Mouse (Mus musculus) neural tube, embryonic 11.5 days (tissue): ENCODE measurements at regions not wholly inside any gene's neighbourhood (a gene's known extent, or its start where the extent isn't known, plus 50 kb on each side); places are given as distances from the start of the nearest gene placed in this dataset.
"Not testable (repeated sequence)": the region's sequence is repeated elsewhere in the genome, so short reads cannot be mapped to it uniquely, and the experiment has no call there.

Experiments
- ATAC-seq: fragments of 200-750 bp; cut with Nextera tagmentation; 2 replicates; pipeline ENCODE4 v1.8.0; 2017; ENCODE audit warnings: moderate number of reproducible peaks, mild to moderate bottlenecking, moderate TSS enrichment, moderate library complexity; ENCODE audit not compliant: insufficient read depth, low FRiP score, low TSS enrichment
- DNase-seq: peaks from one replicate; pipeline ENCODE4 v3.0.0-alpha.2; 2015; ENCODE audit warnings: low spot score
- H3K27ac ChIP-seq: fragments of 300-500 bp; sonication (generic); 2 replicates; pipeline ENCODE4 v1.5.1; 2014; ENCODE audit warnings: low read depth, mild to moderate bottlenecking, low read length
- H3K27me3 ChIP-seq: fragments of 300-500 bp; sonication (generic); 2 replicates; pipeline ENCODE4 v1.6.1; 2014; ENCODE audit warnings: mild to moderate bottlenecking, low read length, mixed read lengths; ENCODE audit not compliant: control insufficient read depth, insufficient read depth
- H3K36me3 ChIP-seq: fragments of 300-500 bp; sonication (generic); 2 replicates; pipeline ENCODE4 v1.6.1; 2014; ENCODE audit warnings: mild to moderate bottlenecking, low read length, moderate library complexity, mixed read lengths; ENCODE audit not compliant: control insufficient read depth, insufficient read depth
- H3K4me1 ChIP-seq: fragments of 300-500 bp; sonication (generic); 2 replicates; pipeline ENCODE4 v1.6.1; 2014; ENCODE audit warnings: low read length, mixed read lengths; ENCODE audit not compliant: control insufficient read depth, insufficient read depth
- H3K4me2 ChIP-seq: fragments of 300-500 bp; sonication (generic); 2 replicates; pipeline ENCODE4 v1.6.1; 2014; ENCODE audit warnings: low read depth, mild to moderate bottlenecking, moderate library complexity
- H3K4me3 ChIP-seq: fragments of 300-500 bp; sonication (generic); 2 replicates; pipeline ENCODE4 v1.5.1; 2014; ENCODE audit warnings: low read depth, low read length
- H3K9ac ChIP-seq: fragments of 300-500 bp; sonication (generic); 2 replicates; pipeline ENCODE4 v1.6.1; 2014; ENCODE audit warnings: mild to moderate bottlenecking, low read length
- H3K9me3 ChIP-seq: fragments of 300-500 bp; sonication (generic); 2 replicates; pipeline ENCODE4 v1.6.1; 2016; ENCODE audit warnings: low read length; ENCODE audit not compliant: control insufficient read depth
- WGBS: fragments of 180-500 bp; shearing (Covaris S2); extraction: QIAGEN DNeasy Blood & Tissue Kit; methylation state at CpG from one replicate; pipeline ENCODE4 v1.1.7; 2014; 5-methylcytosine and 5-hydroxymethylcytosine counted together

GRCm38 (mm10) chr17:3006662-3007061 lies 108.1 kb upstream of the Scaf8 start:
- no peak overlapping the region for H3K4me2 ChIP-seq
- peaks cover 66% of the 10 kb centered on the region for H3K9me3 ChIP-seq
- H3K36me3 ChIP-seq = no peaks in the 10 kb centered on the region
- H3K27ac ChIP-seq = no peak overlapping the region
- 86% methylated on average over 2 of the region's 2 CpGs for WGBS
- H3K27me3 ChIP-seq = no peaks in the 10 kb centered on the region
- DNase-seq (no peak), ATAC-seq (no peak)
- H3K4me3 ChIP-seq = no peak overlapping the region
- H3K9ac ChIP-seq = no peak overlapping the region
- H3K4me1 ChIP-seq = no peaks in the 10 kb centered on the region

DNA sequence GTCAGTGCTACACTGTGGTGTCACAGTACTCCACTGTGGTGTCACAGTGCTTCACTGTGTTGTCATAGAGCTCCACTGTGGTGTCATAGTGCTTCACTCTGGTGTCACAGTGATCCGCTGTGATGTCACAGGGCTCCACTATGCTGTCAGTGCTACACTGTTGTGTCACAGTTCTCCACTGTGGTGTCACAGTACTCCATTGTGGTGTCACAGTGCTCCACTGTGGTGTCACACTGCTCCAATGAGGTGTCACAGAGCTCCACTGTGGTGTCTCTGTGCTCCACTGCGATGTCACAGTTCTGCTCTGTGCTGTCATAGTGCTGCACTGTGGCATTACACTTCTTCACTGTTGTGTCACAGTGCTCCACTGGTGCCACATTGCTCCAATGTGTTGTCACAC lies 107.5 kb upstream of the Scaf8 start:
- H3K4me1 ChIP-seq = no peaks in the 10 kb centered on the region
- no peak overlapping the region for H3K4me3 ChIP-seq
- ATAC-seq (no peak), DNase-seq (no peak)
- no peaks in the 10 kb centered on the region for H3K27me3 ChIP-seq
- H3K4me2 ChIP-seq = no peak overlapping the region
- no peak overlapping the region for H3K27ac ChIP-seq
- H3K9me3 ChIP-seq = peaks cover 71% of the 10 kb centered on the region
- no peaks in the 10 kb centered on the region for H3K36me3 ChIP-seq
- H3K9ac ChIP-seq = no peak overlapping the region
- WGBS = 76% methylated on average over 2 of the region's 2 CpGs

DNA sequence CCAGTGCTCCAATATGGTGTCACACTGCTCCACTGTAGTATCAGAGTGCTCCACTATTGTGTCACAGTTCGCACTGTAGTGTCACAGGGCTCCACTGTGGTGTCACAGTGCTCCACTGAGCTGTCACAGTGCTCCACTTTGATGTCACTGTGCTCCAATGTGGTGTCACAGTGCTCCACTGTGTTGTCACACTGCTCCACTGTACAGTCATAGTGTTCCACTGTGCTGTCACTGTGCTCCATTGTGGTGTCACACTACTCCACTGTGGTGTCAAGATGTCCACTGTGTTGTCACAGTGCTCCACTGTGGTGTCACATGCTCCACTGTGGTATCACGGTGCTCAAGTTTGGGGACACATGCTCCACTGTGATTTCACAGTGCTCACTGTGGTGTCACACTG lies 104.8 kb upstream of the Scaf8 start:
- H3K27ac ChIP-seq = no peak overlapping the region
- no peaks in the 10 kb centered on the region for H3K4me1 ChIP-seq
- WGBS = 61% methylated on average over 2 of the region's 2 CpGs
- no peak for ATAC-seq
- H3K9ac ChIP-seq = no peak overlapping the region
- H3K36me3 ChIP-seq = no peaks in the 10 kb centered on the region
- peaks cover 82% of the 10 kb centered on the region for H3K9me3 ChIP-seq
- no peak overlapping the region for H3K4me2 ChIP-seq
- DNase-seq = no peak
- no peak overlapping the region for H3K4me3 ChIP-seq
- H3K27me3 ChIP-seq = no peaks in the 10 kb centered on the region

DNA sequence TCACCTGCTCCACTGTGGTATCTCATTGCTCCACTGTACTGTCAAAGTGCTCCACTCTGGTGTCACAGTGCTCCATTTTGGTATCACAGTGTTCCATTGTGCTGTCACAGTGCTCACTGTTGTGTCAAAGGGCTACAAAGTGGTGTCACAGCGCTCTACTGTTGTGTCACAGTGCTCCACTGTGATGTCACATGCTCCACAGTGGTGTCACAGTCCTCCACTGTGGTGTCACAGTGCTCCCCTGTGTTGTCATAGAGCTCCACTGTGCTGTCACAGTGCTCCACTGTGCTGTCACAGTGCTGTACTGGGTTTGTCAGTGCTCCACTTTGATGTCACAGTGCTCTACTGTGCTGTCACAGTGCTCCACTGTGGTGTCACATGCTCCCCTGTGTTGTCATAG lies 102.7 kb upstream of the Scaf8 start:
- ATAC-seq = no peak
- 68% methylated on average over 1 of the region's 1 CpGs for WGBS
- Histone ChIP-seq H3K36me3 (no peaks in the 10 kb centered on the region), H3K4me3 (no peak overlapping the region), H3K27me3 (no peaks in the 10 kb centered on the region), H3K9ac (no peak overlapping the region), H3K9me3 (peaks cover 85% of the 10 kb centered on the region), H3K4me2 (no peak overlapping the region), H3K4me1 (no peaks in the 10 kb centered on the region), H3K27ac (no peak overlapping the region)
- no peak for DNase-seq

DNA sequence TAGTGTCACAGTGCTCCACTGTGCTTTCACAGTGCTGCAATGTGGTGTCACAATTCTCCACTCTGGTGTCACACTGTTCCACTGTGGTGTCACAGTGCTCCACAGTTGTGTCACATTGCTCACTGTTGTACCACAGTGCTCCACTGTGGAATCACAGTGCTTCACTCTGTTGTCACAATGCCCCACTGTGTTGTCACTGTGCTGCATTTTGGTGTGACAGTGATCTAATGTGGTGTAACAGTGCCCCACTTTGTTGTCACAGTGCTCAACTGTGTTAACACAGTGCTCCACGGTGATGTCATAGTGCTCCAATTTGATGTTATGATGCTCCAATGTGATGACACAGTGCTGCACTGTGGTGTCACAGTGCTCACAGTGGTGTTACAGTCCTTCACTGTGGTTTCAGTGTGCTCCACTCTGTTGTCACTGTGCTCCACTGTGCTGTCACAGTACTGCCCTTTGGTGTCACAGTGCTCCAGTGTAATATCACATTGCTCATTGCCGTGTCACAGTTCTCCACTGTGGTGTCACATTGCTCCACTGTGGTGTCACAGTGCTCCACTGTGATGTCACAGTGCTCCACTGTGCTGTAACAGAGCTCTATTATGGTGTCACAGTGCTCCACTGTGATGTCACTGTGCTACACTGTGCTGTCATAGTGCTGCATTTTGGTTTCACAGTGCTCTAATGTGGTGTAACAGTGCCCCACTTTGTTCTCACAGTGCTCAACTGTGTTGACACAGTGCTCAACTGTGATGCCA lies 95.0 kb upstream of the Scaf8 start:
- DNase-seq (no peak), ATAC-seq (peak; percentile 73)
- H3K27me3 ChIP-seq = no peaks in the 10 kb centered on the region
- H3K36me3 ChIP-seq = no peaks in the 10 kb centered on the region
- no peak overlapping the region for H3K4me2 ChIP-seq
- no peaks in the 10 kb centered on the region for H3K4me1 ChIP-seq
- no peak overlapping the region for H3K4me3 ChIP-seq
- no peak overlapping the region for H3K27ac ChIP-seq
- H3K9ac ChIP-seq = no peak overlapping the region
- WGBS = 92% methylated on average over 2 of the region's 2 CpGs
- peaks cover 60% of the 10 kb centered on the region for H3K9me3 ChIP-seq

- H3K4me2 ChIP-seq = no peak overlapping the region
- ATAC-seq = peak; percentile 74; the same call in 1 of the 2 replicates
- H3K27me3 ChIP-seq = no peaks in the 10 kb centered on the region
- H3K9me3 ChIP-seq = peaks cover 55% of the 10 kb centered on the region
- WGBS = 89% methylated on average over 1 of the region's 1 CpGs
- no peak for DNase-seq
- H3K36me3 ChIP-seq = no peaks in the 10 kb centered on the region
- H3K27ac ChIP-seq = no peak overlapping the region
- H3K9ac ChIP-seq = no peak overlapping the region
- H3K4me3 ChIP-seq = no peak overlapping the region
- H3K4me1 ChIP-seq = no peaks in the 10 kb centered on the region
These were observed 94.4 kb upstream of the Scaf8 start for GRCm38 (mm10) chr17:3020406-3020805.

DNA sequence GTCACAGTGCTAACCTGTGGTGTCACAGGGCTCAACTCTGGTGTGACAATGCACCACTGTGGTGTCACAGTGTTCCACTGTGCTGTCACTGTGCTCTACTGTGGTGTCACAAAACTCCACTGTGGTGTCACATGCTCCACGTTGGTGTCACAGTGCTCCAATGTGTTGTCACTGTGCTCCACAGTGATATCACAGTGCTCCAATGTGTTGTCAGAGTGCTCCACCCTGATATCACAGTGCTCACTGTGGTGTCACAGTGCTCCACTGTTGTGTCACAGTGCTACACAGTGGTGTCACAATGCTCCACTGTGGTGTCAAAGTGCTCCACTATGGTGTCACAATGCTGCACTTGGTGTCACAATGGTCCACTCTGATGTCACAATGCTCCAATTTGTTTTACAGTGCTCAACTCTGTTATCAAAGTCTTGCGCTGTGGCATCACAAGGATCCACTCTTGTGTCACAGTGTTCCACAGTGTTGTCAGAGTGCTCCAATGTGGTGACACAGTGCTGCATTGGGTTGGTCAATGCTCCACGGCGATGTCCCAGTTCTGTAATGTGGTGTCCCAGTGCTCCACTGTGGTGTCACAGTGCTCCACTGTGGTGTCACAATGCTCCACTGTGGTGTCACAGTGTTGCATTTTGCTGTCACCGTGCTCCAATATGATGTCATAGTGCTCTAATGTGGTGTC lies 92.4 kb upstream of the Scaf8 start:
- ATAC-seq = no peak; the same call in 1 of the 2 replicates

DNA sequence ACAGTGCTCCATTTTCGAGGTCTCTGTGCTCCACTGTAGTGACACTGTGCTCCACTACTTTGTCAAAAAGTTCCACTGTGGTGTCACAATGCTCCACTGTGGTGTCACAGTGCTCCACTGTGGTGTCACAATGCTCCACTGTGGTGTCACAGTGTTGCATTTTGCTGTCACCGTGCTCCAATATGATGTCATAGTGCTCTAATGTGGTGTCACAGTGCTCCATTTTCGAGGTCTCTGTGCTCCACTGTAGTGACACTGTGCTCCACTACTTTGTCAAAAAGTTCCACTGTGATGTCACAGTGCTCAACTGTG lies 91.9 kb upstream of the Scaf8 start:
- H3K27ac ChIP-seq, H3K27me3 ChIP-seq, H3K4me2 ChIP-seq, H3K4me3 ChIP-seq, H3K36me3 ChIP-seq, H3K4me1 ChIP-seq, ATAC-seq, H3K9ac ChIP-seq, DNase-seq: not testable (repeated sequence)
- 67% methylated on average over 3 of the region's 3 CpGs for WGBS
- H3K9me3 ChIP-seq = peaks cover 45% of the 10 kb centered on the region

More for the DNA sequence above, 92.4 kb upstream of the Scaf8 start:
- Histone ChIP-seq H3K4me1 (no peaks in the 10 kb centered on the region), H3K36me3 (no peaks in the 10 kb centered on the region), H3K9me3 (peaks cover 46% of the 10 kb centered on the region), H3K27me3 (no peaks in the 10 kb centered on the region), H3K9ac (no peak overlapping the region), H3K4me3 (no peak overlapping the region), H3K4me2 (no peak overlapping the region), H3K27ac (no peak overlapping the region)
- 87% methylated on average over 5 of the region's 5 CpGs for WGBS
- no peak for DNase-seq

DNA sequence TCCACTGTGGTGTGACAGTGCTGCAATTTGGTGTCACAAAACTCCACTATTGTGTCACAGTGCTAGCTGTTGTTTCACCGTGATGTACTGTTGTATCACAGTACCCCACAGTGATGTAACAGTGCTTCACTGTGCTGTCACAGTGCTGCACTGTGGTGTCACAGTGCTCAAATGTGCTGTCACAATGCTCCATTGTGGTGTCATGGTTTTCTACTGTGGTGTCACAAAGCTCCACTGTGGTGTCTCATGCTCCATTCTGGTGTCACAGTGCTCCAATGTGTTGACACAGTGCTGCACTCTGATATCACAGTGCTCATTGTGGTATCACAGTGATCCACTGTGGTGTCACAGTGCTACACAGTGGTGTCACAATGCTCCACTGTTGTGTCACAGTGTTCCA lies 91.3 kb upstream of the Scaf8 start:
- ATAC-seq = no peak
- no peak overlapping the region for H3K4me2 ChIP-seq
- H3K36me3 ChIP-seq = no peaks in the 10 kb centered on the region
- H3K9ac ChIP-seq = no peak overlapping the region
- 94% methylated on average over 1 of the region's 1 CpGs for WGBS
- H3K27me3 ChIP-seq = no peaks in the 10 kb centered on the region
- H3K4me3 ChIP-seq = no peak overlapping the region
- DNase-seq = no peak
- H3K27ac ChIP-seq = no peak overlapping the region
- H3K4me1 ChIP-seq = no peaks in the 10 kb centered on the region
- peaks cover 40% of the 10 kb centered on the region for H3K9me3 ChIP-seq
